Mouse (Mus musculus) Patski (cell line): ENCODE data around the gene Setd5. TPM values are rescaled to one million over a fixed set of nuclear protein-coding genes. Genes with fewer than 3 reads are reported as not detected.

Experiments
- ATAC-seq: fragments of 100-300 bp; one replicate; pipeline ENCODE4 v1.8.0; 2021
- CTCF ChIA-PET: fragments of 350-600 bp; sonication (Branson Sonifier 250); formaldehyde crosslinking; loops from one replicate; lab custom pipeline; 2022; ENCODE audit warnings: inconsistent platforms; lab: Charles Lee
- POLR2A ChIA-PET: fragments of 350-600 bp; sonication (Branson Sonifier 250); formaldehyde crosslinking; loops from one replicate; lab custom pipeline; 2022; ENCODE audit warnings: antibody characterized with exemption, inconsistent platforms; lab: Charles Lee
- DNase-seq: peaks from one replicate; pipeline ENCODE4 v3.0.0-alpha.2; 2011; ENCODE audit warnings: low read depth, low spot score
- H3K27me3 ChIP-seq: fragments of 371-371 bp; one replicate; pipeline ENCODE4 v1.5.1; 2021
- CTCF ChIP-seq: fragments of 100-300 bp; IDR thresholded peaks from one replicate; pipeline ENCODE4 v1.5.1; 2021
- in situ Hi-C: fragments of 300-500 bp; cut with MboI; formaldehyde crosslinking; loops from 3 replicates; pipeline ENCODE4 v1.11.1; 2018; ENCODE audit warnings: low pct_unique_long_range_greater_than_20kb, mixed read lengths
- polyA plus RNA-seq: library from polyadenylated mRNA; unstranded; gene quantifications from one replicate; pipeline ENCODE4 v1.2.3, GENCODE M21; 2021

Gene Setd5
- polyA plus RNA-seq, 1 experiment from 2014 or later = 60.3 TPM

DNA sequence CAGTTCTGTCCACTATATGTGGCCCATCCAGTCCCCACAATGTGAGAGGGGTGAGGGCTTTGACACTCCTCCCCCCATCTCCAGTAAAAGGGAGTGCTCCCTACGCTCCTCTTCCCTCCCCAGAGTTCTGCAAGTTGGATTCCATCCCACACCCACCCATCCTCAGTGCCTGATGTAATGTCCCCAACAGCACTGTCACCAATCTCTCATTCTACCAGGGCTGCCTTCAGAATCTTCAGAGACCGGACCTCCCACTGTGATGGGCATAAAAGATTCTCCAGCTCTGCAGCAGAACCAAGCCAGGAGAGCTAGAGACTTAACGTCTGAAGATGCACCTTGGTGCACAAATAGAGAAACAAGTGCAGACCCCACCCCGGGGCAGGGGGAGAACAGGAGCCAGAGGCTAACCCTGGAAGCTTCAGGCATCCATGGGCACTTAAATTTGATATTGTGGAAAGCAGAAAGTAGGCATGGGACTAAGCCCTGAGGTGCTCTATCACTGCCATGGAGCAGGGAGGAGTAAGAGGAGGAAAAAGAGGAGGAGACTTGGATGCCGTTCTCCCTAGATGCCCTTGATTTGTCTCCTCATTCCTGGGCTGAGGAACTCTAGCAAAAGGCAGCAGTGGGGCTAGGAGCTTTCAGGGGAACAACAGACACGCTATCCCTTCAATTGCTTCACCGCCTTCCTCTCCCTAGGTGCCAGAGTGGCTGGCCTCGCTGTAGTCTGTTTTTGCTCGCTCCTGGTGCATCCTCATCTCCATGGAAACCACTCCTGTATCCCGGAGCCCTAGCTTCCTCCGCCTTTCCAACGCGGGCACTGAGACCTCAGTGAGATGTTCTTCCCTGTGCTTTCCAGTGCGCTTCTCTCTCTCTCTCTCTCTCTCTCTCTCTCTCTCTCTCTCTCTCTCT, 101.4 kb downstream of the Setd5 start:
- ChIA-PET POLR2A (no interaction called here), CTCF (interaction anchor here (0.7 to 0.9 kb wide), 2 partner anchors 12 to 135 kb away, joined by 3 read pairs; no protein-coding TSS in a partner anchor)
- no peak for TF ChIP-seq CTCF
- ATAC-seq = no peak
- in situ Hi-C loops = no loop called here
- DNase-seq = no peak
- H3K27me3 ChIP-seq = no peaks in the 10 kb centered on the region

DNA sequence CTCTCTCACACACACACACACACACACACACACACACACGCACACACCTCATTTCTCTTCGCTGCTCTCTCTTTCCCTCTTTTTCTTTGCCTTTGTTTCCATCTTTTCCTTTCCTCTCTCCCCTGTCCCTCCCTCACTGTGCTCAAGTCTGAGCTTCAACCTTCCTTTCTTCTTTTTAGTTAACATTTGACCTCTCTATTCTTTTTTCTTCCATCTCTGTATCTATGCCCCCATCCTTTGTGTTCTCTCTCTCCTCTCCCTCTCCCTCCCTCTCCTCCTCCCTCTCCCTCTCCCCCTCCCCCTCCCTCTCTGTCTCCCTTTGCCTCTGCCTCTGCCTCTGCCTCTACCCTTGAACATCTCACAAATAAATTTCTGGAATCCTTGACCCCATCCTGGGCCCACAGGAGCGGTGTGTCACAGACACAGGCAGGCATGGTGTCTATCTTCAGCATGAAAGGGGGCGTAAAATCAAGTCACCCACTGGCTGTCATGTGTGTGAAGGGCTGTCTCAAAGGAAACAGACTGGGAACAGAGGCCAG, 102.1 kb downstream of the Setd5 start:
- no peak for TF ChIP-seq CTCF
- ChIA-PET POLR2A (no interaction called here), CTCF (no interaction called here)
- DNase-seq (no peak), ATAC-seq (no peak)
- in situ Hi-C loops = no loop called here
- H3K27me3 ChIP-seq = no peaks in the 10 kb centered on the region

DNA sequence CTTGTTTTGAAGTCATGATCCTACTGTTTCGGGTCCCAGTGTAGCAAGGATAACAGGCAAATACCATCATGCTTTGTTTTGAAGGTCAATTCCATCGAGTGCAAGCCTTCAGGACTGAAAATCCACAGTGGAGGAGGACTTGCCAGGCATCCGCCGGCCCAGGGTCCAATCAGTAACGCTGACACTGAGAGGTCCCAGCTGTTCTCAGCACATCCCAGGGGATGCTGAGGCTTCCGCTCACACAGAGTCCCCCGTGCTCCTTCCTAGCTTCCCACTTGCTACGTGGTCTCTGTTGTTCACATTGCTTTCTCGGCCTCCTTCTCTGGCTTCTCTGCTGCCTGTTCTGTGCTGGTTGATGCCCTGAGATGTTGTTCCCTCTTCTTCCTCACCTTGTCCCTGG, 107.0 kb downstream of the Setd5 start:
- ChIA-PET POLR2A (no interaction called here), CTCF (no interaction called here)
- DNase-seq = no peak
- in situ Hi-C loops = no loop called here
- no peaks in the 10 kb centered on the region for H3K27me3 ChIP-seq
- no peak for ATAC-seq
- TF ChIP-seq CTCF = no peak

DNA sequence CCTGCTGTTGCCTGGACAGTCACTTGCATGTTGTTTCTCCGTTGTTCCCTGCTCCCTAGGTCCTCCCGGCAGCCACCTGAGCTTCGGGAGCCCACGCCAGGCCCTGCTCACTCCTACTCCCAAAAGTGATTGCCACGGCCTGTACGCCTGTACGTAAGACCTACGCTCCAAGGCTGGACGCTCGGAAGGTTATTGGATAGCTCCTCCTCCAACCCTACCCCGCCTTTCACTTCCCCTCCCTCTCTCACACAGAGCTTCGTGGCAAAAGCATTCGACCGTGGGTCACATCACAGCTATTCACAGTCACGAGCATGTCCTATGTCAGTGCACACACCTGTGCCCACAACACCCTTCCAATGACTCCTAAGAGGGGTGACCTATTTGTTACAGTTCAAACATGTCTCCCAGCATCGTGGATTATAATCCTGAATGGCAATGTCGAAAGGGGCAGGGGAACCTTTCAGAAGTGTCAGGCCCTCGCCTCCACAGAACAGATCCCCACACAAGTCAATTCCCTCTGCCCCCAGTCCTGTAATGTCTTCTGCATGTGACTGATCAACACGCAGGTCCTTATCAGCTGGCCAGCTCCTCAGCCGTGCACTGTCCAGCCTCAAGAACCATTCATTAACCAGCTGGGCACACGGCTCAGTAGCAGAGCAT, 107.8 kb downstream of the Setd5 start:
- in situ Hi-C loops = no loop called here
- TF ChIP-seq CTCF = no peak
- no peak for ATAC-seq

DNA sequence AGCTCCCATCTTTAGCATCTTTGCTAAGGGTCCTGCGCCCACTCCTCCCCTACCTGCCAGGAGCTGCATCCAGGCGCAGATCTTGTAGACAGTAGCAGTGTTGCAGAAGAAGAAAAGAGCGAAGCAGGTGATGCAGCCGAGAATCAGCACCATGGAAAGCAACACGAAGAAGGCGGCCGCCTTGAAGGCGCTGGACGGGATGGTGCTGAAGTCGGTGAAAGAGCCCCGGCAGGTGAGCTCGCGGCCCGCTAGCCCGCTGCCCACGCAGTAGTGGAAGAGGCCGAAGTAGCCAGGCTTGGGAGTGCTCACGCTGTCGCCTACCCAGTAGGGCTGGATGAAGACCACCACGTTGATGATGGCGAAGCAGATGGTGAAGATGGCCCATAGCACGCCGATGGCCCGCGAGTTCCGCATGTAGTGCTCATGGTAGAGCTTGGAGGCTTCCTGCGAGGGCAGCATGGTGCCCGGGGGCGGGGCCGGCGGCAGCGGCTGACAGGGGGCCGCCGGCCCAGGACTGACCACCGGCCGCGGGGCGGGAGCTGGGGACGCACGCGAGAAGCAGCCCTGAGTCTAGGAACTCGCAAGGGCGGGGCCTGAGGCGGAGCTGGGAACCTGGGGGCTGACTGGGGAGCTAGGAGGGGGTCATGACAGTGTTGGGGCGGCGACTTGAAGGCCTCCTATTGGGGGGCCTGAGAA, 116.7 kb downstream of the Setd5 start:
- in situ Hi-C loops = no loop called here
- ChIA-PET CTCF (interaction anchor here (0.8 to 1.2 kb wide), 2 partner anchors 10 to 17 kb away, joined by 3 to 6 read pairs; no protein-coding TSS in a partner anchor), POLR2A (no interaction called here)
- ATAC-seq (no peak), DNase-seq (peak; percentile 2)
- TF ChIP-seq CTCF = no peak
- H3K27me3 ChIP-seq = peaks cover 22% of the 10 kb centered on the region

More for the DNA sequence above, 107.8 kb downstream of the Setd5 start:
- no peak for DNase-seq
- CTCF ChIA-PET = no interaction called here
- POLR2A ChIA-PET = no interaction called here
- H3K27me3 ChIP-seq = no peaks in the 10 kb centered on the region

DNA sequence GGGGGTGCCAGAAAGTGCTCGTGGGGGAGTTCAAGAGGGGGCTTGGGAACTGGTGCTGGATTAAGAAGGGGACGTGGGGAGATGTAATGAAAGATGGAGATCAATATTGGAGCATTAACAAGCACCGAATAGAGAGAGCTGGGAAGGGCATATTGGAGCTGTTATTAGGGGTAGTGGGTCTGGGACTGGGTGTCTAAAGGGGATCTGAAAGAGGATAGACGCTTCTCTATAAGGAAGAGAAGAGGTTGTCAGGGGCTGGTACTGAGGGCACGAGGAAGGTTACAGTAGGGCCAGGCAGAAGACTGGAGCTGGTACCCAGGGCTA, 117.3 kb downstream of the Setd5 start:
- no peak for TF ChIP-seq CTCF
- CTCF ChIA-PET = interaction anchor here (1.2 kb wide), 1 partner anchor 9 kb away, joined by 6 read pairs; no protein-coding TSS in a partner anchor
- no peak for DNase-seq
- in situ Hi-C loops = no loop called here
- H3K27me3 ChIP-seq = peaks cover 22% of the 10 kb centered on the region
- ATAC-seq = peak; percentile 11
- POLR2A ChIA-PET = interaction anchor here (0.5 kb wide), 1 partner anchor 64 kb away, joined by 3 read pairs; no protein-coding TSS in a partner anchor

DNA sequence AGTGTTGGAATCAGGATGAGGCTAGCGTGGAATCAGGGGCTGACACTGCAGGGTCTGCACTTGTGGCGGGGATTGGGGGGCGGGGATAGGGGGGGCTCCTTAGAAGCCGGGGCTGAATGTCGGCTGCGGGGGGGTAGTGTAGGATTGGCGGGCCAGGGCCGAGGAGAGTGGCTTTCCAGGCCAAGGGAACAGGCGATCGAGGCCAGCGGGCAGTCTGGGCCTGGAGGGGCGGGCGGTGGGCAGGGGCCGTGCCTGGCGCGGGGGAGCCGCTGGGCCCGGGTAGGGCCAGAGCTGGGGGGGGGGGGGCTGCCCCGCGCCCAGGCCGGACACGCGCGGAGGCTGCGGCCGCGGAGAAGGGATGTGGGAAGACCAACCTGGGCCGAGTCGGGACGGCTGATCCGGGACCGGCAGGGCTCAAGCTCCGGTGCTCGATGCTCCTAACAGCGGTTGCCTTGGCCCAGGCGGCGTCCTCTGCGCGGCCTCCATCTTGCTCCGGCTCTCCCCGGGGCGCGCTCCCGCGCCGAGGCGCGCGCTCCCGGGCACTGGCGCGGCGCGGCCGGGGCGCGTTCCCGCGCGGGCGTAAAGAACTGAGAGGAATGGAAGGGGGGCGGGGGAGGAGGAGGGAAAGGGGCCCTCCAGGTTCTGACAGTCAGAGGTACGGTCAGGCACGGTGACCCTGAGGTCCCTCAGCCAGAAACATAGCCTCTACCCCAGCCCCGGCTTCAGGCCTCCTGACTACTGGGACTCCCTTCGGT, 117.9 kb downstream of the Setd5 start, which contains the start of gene Lhfpl4:
TSS of gene Lhfpl4 (minus strand) at position 544 of the 755 bp plus-strand sequence.
- H3K27me3 ChIP-seq = peaks cover 22% of the 10 kb centered on the region
- DNase-seq (no peak), ATAC-seq (no peak)
- ChIA-PET CTCF (interaction anchor here (1.2 to 1.5 kb wide), 2 partner anchors 9 to 38 kb away, joined by 3 to 6 read pairs; no protein-coding TSS in a partner anchor), POLR2A (interaction anchor here (0.5 kb wide), 1 partner anchor 63 kb away, joined by 3 read pairs; no protein-coding TSS in a partner anchor)
- TF ChIP-seq CTCF = no peak
- in situ Hi-C loops = no loop called here

DNA sequence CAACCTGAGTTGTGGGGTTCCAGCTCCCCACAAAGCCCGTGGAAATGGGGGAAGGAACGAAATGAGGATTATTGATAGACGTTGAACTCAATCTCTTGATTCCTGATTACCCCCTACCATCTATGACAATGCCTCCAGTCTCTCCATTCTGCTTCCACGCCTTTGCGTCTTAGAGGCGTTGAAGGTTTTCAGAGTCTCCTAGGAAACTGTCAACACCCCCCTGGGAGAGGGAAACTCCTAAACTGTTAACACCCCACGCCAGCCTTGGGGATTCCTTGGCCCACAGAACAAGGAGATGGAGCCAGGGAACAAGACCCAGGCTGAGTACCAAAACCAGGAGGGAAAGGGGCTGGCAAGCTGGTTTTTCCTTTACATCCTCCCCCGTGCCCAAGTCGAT, 118.4 kb downstream of the Setd5 start:
- ATAC-seq (no peak), DNase-seq (no peak)
- peaks cover 22% of the 10 kb centered on the region for H3K27me3 ChIP-seq
- ChIA-PET POLR2A (interaction anchor here (0.6 kb wide), 1 partner anchor 40 kb away, joined by 3 read pairs; no protein-coding TSS in a partner anchor), CTCF (interaction anchor here (0.8 to 1.5 kb wide), 2 partner anchors 12 to 38 kb away, joined by 3 read pairs; no protein-coding TSS in a partner anchor)
- no peak for TF ChIP-seq CTCF
- in situ Hi-C loops = no loop called here

Other genes with a start within 250 kb of the Setd5 start
- 37.7 TPM for gene Srgap3, start 130.1 kb upstream of the Setd5 start, polyA plus RNA-seq
- gene Thumpd3, start 31.1 kb upstream of the Setd5 start, polyA plus RNA-seq = 63.3 TPM
- 17.7 TPM for gene Lhfpl4, start 118.0 kb downstream of the Setd5 start, polyA plus RNA-seq
- 34.8 TPM for gene Mtmr14, start 160.5 kb downstream of the Setd5 start, polyA plus RNA-seq
- 0.19 TPM for gene Cpne9, start 204.9 kb downstream of the Setd5 start, polyA plus RNA-seq
- 29.4 TPM for gene Brpf1, start 229.8 kb downstream of the Setd5 start, polyA plus RNA-seq
- gene Ogg1, start 249.6 kb downstream of the Setd5 start, polyA plus RNA-seq = 26.2 TPM